Mouse (Mus musculus): ENCODE results near the gene Syne1. TPM values are rescaled to one million over a fixed set of nuclear protein-coding genes. Genes with fewer than 3 reads are reported as not detected.

Gene Syne1
- 5.0 and 5.7 TPM in 2 replicates for polyA plus RNA-seq (2014; fragmentation: Nextera tagmentation; extraction: Ambion mirVana)

GRCm38 (mm10) chr10:5551382-5551781 lies at the start of gene Syne1:
TSS of gene Syne1 (minus strand) at chr10:5551482.
- 70% methylated on average over 5 of the region's 5 CpGs for WGBS
- DNase-seq (ENCODE audit: low spot score) (no peak), ATAC-seq (replicated peaks; ENCODE audit: low FRiP score) (no peak)
- no peaks in the 10 kb centered on the region for H3K9me3 ChIP-seq (ENCODE audit: control insufficient read depth, low read length)
- H3K9ac ChIP-seq (ENCODE audit: low read depth, low read length): peak within 1 kb of the TSS; percentile 37
- H3K36me3 ChIP-seq (ENCODE audit: control insufficient read depth, insufficient read depth, low read length): no peaks in the 10 kb centered on the region
- H3K4me1 ChIP-seq (replicated peaks; ENCODE audit: control insufficient read depth, insufficient read depth, low read length): peaks cover 3% of the 10 kb centered on the region; the same call in 1 of the 2 replicates
- peak within 1 kb of the TSS; percentile 58 for H3K4me3 ChIP-seq (ENCODE audit: low read depth, low read length)
- H3K27me3 ChIP-seq (replicated peaks; ENCODE audit: control insufficient read depth, insufficient read depth, low read length): no peaks in the 10 kb centered on the region
- no peak within 1 kb of the TSS for H3K27ac ChIP-seq (ENCODE audit: low read depth, low read length)
- peak within 1 kb of the TSS; percentile 92 for H3K4me2 ChIP-seq

- ATAC-seq (replicated peaks; ENCODE audit: low FRiP score) (peak; percentile 62), DNase-seq (ENCODE audit: low spot score) (no peak)
- no peaks in the 10 kb centered on the region for H3K36me3 ChIP-seq (ENCODE audit: control insufficient read depth, insufficient read depth, low read length)
- no peak overlapping the region for H3K4me2 ChIP-seq
- H3K4me3 ChIP-seq (ENCODE audit: low read depth, low read length): no peak overlapping the region
- H3K9ac ChIP-seq (ENCODE audit: low read depth, low read length): no peak overlapping the region
- H3K27me3 ChIP-seq (replicated peaks; ENCODE audit: control insufficient read depth, insufficient read depth, low read length): no peaks in the 10 kb centered on the region
- no peaks in the 10 kb centered on the region for H3K9me3 ChIP-seq (ENCODE audit: control insufficient read depth, low read length)
- H3K4me1 ChIP-seq (replicated peaks; ENCODE audit: control insufficient read depth, insufficient read depth, low read length): no peaks in the 10 kb centered on the region
- H3K27ac ChIP-seq (ENCODE audit: low read depth, low read length): no peak overlapping the region
- WGBS: 23% methylated on average over 7 of the region's 7 CpGs
Measured at GRCm38 (mm10) chr10:5600123-5600522, 48.8 kb upstream of the Syne1 start.

- Histone ChIP-seq H3K9ac (ENCODE audit: low read depth, low read length) (no peak overlapping the region), H3K9me3 (ENCODE audit: control insufficient read depth, low read length) (no peaks in the 10 kb centered on the region), H3K4me2 (no peak overlapping the region), H3K4me3 (ENCODE audit: low read depth, low read length) (no peak overlapping the region), H3K27me3 (replicated peaks; ENCODE audit: control insufficient read depth, insufficient read depth, low read length) (no peaks in the 10 kb centered on the region), H3K27ac (ENCODE audit: low read depth, low read length) (no peak overlapping the region), H3K4me1 (replicated peaks; ENCODE audit: control insufficient read depth, insufficient read depth, low read length) (no peaks in the 10 kb centered on the region), H3K36me3 (ENCODE audit: control insufficient read depth, insufficient read depth, low read length) (no peaks in the 10 kb centered on the region)
- 32% methylated on average over 6 of the region's 6 CpGs for WGBS
- DNase-seq (ENCODE audit: low spot score): no peak
- ATAC-seq (replicated peaks; ENCODE audit: low FRiP score): no peak
Measured at GRCm38 (mm10) chr10:5596559-5596958, 45.3 kb upstream of the Syne1 start.

- WGBS: 40% methylated on average over 5 of the region's 5 CpGs
- no peaks in the 10 kb centered on the region for H3K27me3 ChIP-seq (replicated peaks; ENCODE audit: control insufficient read depth, insufficient read depth, low read length)
- no peaks in the 10 kb centered on the region for H3K36me3 ChIP-seq (ENCODE audit: control insufficient read depth, insufficient read depth, low read length)
- no peak for DNase-seq (ENCODE audit: low spot score)
- no peak for ATAC-seq (replicated peaks; ENCODE audit: low FRiP score)
- H3K27ac ChIP-seq (ENCODE audit: low read depth, low read length): no peak overlapping the region
- H3K9me3 ChIP-seq (ENCODE audit: control insufficient read depth, low read length): no peaks in the 10 kb centered on the region
- H3K9ac ChIP-seq (ENCODE audit: low read depth, low read length): no peak overlapping the region
- H3K4me1 ChIP-seq (replicated peaks; ENCODE audit: control insufficient read depth, insufficient read depth, low read length): no peaks in the 10 kb centered on the region
- no peak overlapping the region for H3K4me3 ChIP-seq (ENCODE audit: low read depth, low read length)
- no peak overlapping the region for H3K4me2 ChIP-seq
Measured at GRCm38 (mm10) chr10:5594457-5594856, 43.2 kb upstream of the Syne1 start.

GRCm38 (mm10) chr10:5593464-5593863 lies 42.2 kb upstream of the Syne1 start, which contains the start of gene Myct1:
TSS of gene Myct1 (plus strand) at chr10:5593775.
- H3K27me3 ChIP-seq (replicated peaks; ENCODE audit: control insufficient read depth, insufficient read depth, low read length): no peaks in the 10 kb centered on the region
- ATAC-seq (replicated peaks; ENCODE audit: low FRiP score) (no peak; the same call in 1 of the 2 replicates), DNase-seq (ENCODE audit: low spot score) (no peak)
- H3K4me2 ChIP-seq: peak within 1 kb of the TSS; percentile 22; the same call in 1 of the 2 replicates
- no peak within 1 kb of the TSS for H3K9ac ChIP-seq (ENCODE audit: low read depth, low read length)
- H3K36me3 ChIP-seq (ENCODE audit: control insufficient read depth, insufficient read depth, low read length): no peaks in the 10 kb centered on the region
- no peak within 1 kb of the TSS for H3K4me3 ChIP-seq (ENCODE audit: low read depth, low read length)
- WGBS: 15% methylated on average over 5 of the region's 5 CpGs
- no peak within 1 kb of the TSS for H3K27ac ChIP-seq (ENCODE audit: low read depth, low read length)
- no peaks in the 10 kb centered on the region for H3K4me1 ChIP-seq (replicated peaks; ENCODE audit: control insufficient read depth, insufficient read depth, low read length)
- H3K9me3 ChIP-seq (ENCODE audit: control insufficient read depth, low read length): no peaks in the 10 kb centered on the region

- H3K4me2 ChIP-seq: no peak overlapping the region
- H3K27ac ChIP-seq (ENCODE audit: low read depth, low read length): 0 out of 2 replicates have a peak overlapping the region, but pooled peaks have one; percentile 39
- H3K9ac ChIP-seq (ENCODE audit: low read depth, low read length): no peak overlapping the region
- 55% methylated on average over 4 of the region's 4 CpGs for WGBS
- no peak overlapping the region for H3K4me3 ChIP-seq (ENCODE audit: low read depth, low read length)
- no peak for DNase-seq (ENCODE audit: low spot score)
- no peaks in the 10 kb centered on the region for H3K36me3 ChIP-seq (ENCODE audit: control insufficient read depth, insufficient read depth, low read length)
- H3K9me3 ChIP-seq (ENCODE audit: control insufficient read depth, low read length): no peaks in the 10 kb centered on the region
- H3K4me1 ChIP-seq (replicated peaks; ENCODE audit: control insufficient read depth, insufficient read depth, low read length): no peaks in the 10 kb centered on the region
- H3K27me3 ChIP-seq (replicated peaks; ENCODE audit: control insufficient read depth, insufficient read depth, low read length): no peaks in the 10 kb centered on the region
- ATAC-seq (replicated peaks; ENCODE audit: low FRiP score): no peak
Measured at GRCm38 (mm10) chr10:5591996-5592395, 40.7 kb upstream of the Syne1 start.

- Histone ChIP-seq H3K27ac (ENCODE audit: low read depth, low read length) (no peak overlapping the region; the same call in 1 of the 2 replicates), H3K4me3 (ENCODE audit: low read depth, low read length) (no peak overlapping the region), H3K4me1 (replicated peaks; ENCODE audit: control insufficient read depth, insufficient read depth, low read length) (no peaks in the 10 kb centered on the region), H3K36me3 (ENCODE audit: control insufficient read depth, insufficient read depth, low read length) (no peaks in the 10 kb centered on the region), H3K4me2 (no peak overlapping the region), H3K27me3 (replicated peaks; ENCODE audit: control insufficient read depth, insufficient read depth, low read length) (no peaks in the 10 kb centered on the region), H3K9me3 (ENCODE audit: control insufficient read depth, low read length) (no peaks in the 10 kb centered on the region), H3K9ac (ENCODE audit: low read depth, low read length) (no peak overlapping the region)
- WGBS: 77% methylated on average over 2 of the region's 2 CpGs
- ATAC-seq (replicated peaks; ENCODE audit: low FRiP score) (no peak), DNase-seq (ENCODE audit: low spot score) (no peak)
Measured at GRCm38 (mm10) chr10:5591061-5591460, 39.8 kb upstream of the Syne1 start.

GRCm38 (mm10) chr10:5573328-5573727 lies 22.0 kb upstream of the Syne1 start:
- no peaks in the 10 kb centered on the region for H3K36me3 ChIP-seq (ENCODE audit: control insufficient read depth, insufficient read depth, low read length)
- H3K27me3 ChIP-seq (replicated peaks; ENCODE audit: control insufficient read depth, insufficient read depth, low read length): no peaks in the 10 kb centered on the region
- no peak overlapping the region for H3K4me2 ChIP-seq
- H3K9ac ChIP-seq (ENCODE audit: low read depth, low read length): no peak overlapping the region
- DNase-seq (ENCODE audit: low spot score): no peak
- H3K4me1 ChIP-seq (replicated peaks; ENCODE audit: control insufficient read depth, insufficient read depth, low read length): no peaks in the 10 kb centered on the region
- no peak overlapping the region for H3K27ac ChIP-seq (ENCODE audit: low read depth, low read length)
- 63% methylated on average over 2 of the region's 2 CpGs for WGBS
- H3K4me3 ChIP-seq (ENCODE audit: low read depth, low read length): no peak overlapping the region
- H3K9me3 ChIP-seq (ENCODE audit: control insufficient read depth, low read length): no peaks in the 10 kb centered on the region
- no peak for ATAC-seq (replicated peaks; ENCODE audit: low FRiP score)

GRCm38 (mm10) chr10:5571332-5571731 lies 20.1 kb upstream of the Syne1 start:
- Histone ChIP-seq H3K4me3 (ENCODE audit: low read depth, low read length) (no peak overlapping the region), H3K36me3 (ENCODE audit: control insufficient read depth, insufficient read depth, low read length) (no peaks in the 10 kb centered on the region), H3K9ac (ENCODE audit: low read depth, low read length) (no peak overlapping the region), H3K27me3 (replicated peaks; ENCODE audit: control insufficient read depth, insufficient read depth, low read length) (no peaks in the 10 kb centered on the region), H3K4me1 (replicated peaks; ENCODE audit: control insufficient read depth, insufficient read depth, low read length) (no peaks in the 10 kb centered on the region), H3K27ac (ENCODE audit: low read depth, low read length) (no peak overlapping the region), H3K9me3 (ENCODE audit: control insufficient read depth, low read length) (no peaks in the 10 kb centered on the region), H3K4me2 (no peak overlapping the region)
- 69% methylated on average over 5 of the region's 5 CpGs for WGBS
- ATAC-seq (replicated peaks; ENCODE audit: low FRiP score): no peak
- DNase-seq (ENCODE audit: low spot score): no peak
